Mouse (Mus musculus) olfactory bulb, adult 2 months (tissue): Measurements from ENCODE around the gene Sass6.

Experiments
- CTCF ChIP-seq: fragments of 200-500 bp; IDR thresholded peaks from 2 replicates; pipeline ENCODE4 v1.5.1; 2012; ENCODE audit warnings: low read depth, mild to moderate bottlenecking, low read length, moderate library complexity; ENCODE audit not compliant: insufficient read depth
- POLR2A ChIP-seq: fragments of 200-500 bp; IDR thresholded peaks from 2 replicates; pipeline ENCODE4 v1.6.1; 2012; ENCODE audit warnings: mild to moderate bottlenecking, low read depth, low read length, moderate library complexity; ENCODE audit not compliant: insufficient read depth

- TF ChIP-seq CTCF (no peak), POLR2A (no peak)
Measured at GRCm38 (mm10) chr3:116648805-116649204, 54.0 kb downstream of the Sass6 start.
